Mouse (Mus musculus) limb, embryonic 15.5 days (tissue): ENCODE results near the gene Mlph. TPM values are rescaled to one million over a fixed set of nuclear protein-coding genes. Genes with fewer than 3 reads are reported as not detected.
A peak's percentile ranks its signal among the peaks of the same experiment; 100 is the strongest.

Experiments used
- ATAC-seq: fragments of 200-750 bp; cut with Nextera tagmentation; 2 replicates; pipeline ENCODE4 v1.8.0; 2017; ENCODE audit warnings: low read depth, moderate TSS enrichment; ENCODE audit not compliant: insufficient number of reproducible peaks, low FRiP score, low TSS enrichment
- H3K27ac ChIP-seq: fragments of 300-500 bp; sonication (generic); 2 replicates; pipeline ENCODE4 v1.5.1; 2015; ENCODE audit warnings: moderate library complexity, mild to moderate bottlenecking, inconsistent platforms
- H3K27me3 ChIP-seq: fragments of 300-500 bp; sonication (generic); 2 replicates; pipeline ENCODE4 v1.6.1; 2015; ENCODE audit warnings: inconsistent platforms
- H3K36me3 ChIP-seq: fragments of 300-500 bp; sonication (generic); 2 replicates; pipeline ENCODE4 v1.6.1; 2015; ENCODE audit warnings: inconsistent platforms
- H3K4me1 ChIP-seq: fragments of 300-500 bp; sonication (generic); 2 replicates; pipeline ENCODE4 v1.6.1; 2015; ENCODE audit warnings: inconsistent platforms
- H3K4me2 ChIP-seq: fragments of 300-500 bp; sonication (generic); 2 replicates; pipeline ENCODE4 v1.6.1; 2015; ENCODE audit warnings: mild to moderate bottlenecking, inconsistent platforms
- H3K4me3 ChIP-seq: fragments of 300-500 bp; sonication (generic); 2 replicates; pipeline ENCODE4 v1.5.1; 2015; ENCODE audit warnings: mild to moderate bottlenecking, inconsistent platforms
- H3K9ac ChIP-seq: fragments of 300-500 bp; sonication (generic); 2 replicates; pipeline ENCODE4 v1.6.1; 2015; ENCODE audit warnings: inconsistent platforms
- H3K9me3 ChIP-seq: fragments of 300-500 bp; sonication (generic); 2 replicates; pipeline ENCODE4 v1.6.1; 2016; ENCODE audit warnings: inconsistent platforms
- WGBS: fragments of 180-500 bp; shearing (Covaris S2); methylation state at CpG from one replicate; pipeline ENCODE4 v1.1.7; 2015; 5-methylcytosine and 5-hydroxymethylcytosine counted together
- polyA plus RNA-seq: library from polyadenylated mRNA; unstranded; fragments of >200 nt; fragmentation: Nextera tagmentation; extraction: Ambion mirVana; gene quantifications from 2 replicates; pipeline ENCODE4 v1.2.1, GENCODE M21; 2015

Mlph gene
- polyA plus RNA-seq, 1 experiment from 2014 or later: 1.4 TPM

GRCm38 (mm10) chr1:90949309-90949708, 34.4 kb downstream of the Mlph start:
- WGBS: 64% methylated on average over 9 of the region's 9 CpGs
- H3K27me3 ChIP-seq: 0 out of 2 replicates have a peak, but pooled peaks cover 4% of the 10 kb centered on the region
- ATAC-seq: no peak

GRCm38 (mm10) chr1:90951670-90952069, 36.8 kb downstream of the Mlph start:
- H3K4me2 ChIP-seq: no peak overlapping the region
- H3K36me3 ChIP-seq: no peaks in the 10 kb centered on the region
- no peak overlapping the region for H3K27ac ChIP-seq
- 69% methylated on average over 7 of the region's 7 CpGs for WGBS
- peaks cover 7% of the 10 kb centered on the region; the same call in 1 of the 2 replicates for H3K4me1 ChIP-seq
- H3K4me3 ChIP-seq: no peak overlapping the region
- 0 out of 2 replicates have a peak, but pooled peaks cover 4% of the 10 kb centered on the region for H3K27me3 ChIP-seq
- ATAC-seq: no peak
- no peaks in the 10 kb centered on the region for H3K9me3 ChIP-seq
- H3K9ac ChIP-seq: no peak overlapping the region

More at GRCm38 (mm10) chr1:90949309-90949708, 34.4 kb downstream of the Mlph start:
- Histone ChIP-seq H3K36me3 (no peaks in the 10 kb centered on the region), H3K9me3 (no peaks in the 10 kb centered on the region), H3K4me1 (peaks cover 7% of the 10 kb centered on the region; the same call in 1 of the 2 replicates), H3K27ac (no peak overlapping the region), H3K4me3 (no peak overlapping the region), H3K9ac (no peak overlapping the region), H3K4me2 (no peak overlapping the region)

- H3K9me3 ChIP-seq: no peaks in the 10 kb centered on the region
- 79% methylated on average over 8 of the region's 8 CpGs for WGBS
- no peaks in the 10 kb centered on the region for H3K36me3 ChIP-seq
- H3K27me3 ChIP-seq: peaks cover 4% of the 10 kb centered on the region; the same call in 1 of the 2 replicates
- no peak within 1 kb of the TSS for H3K27ac ChIP-seq
- no peak within 1 kb of the TSS for H3K4me2 ChIP-seq
- H3K4me3 ChIP-seq: no peak within 1 kb of the TSS
- no peak within 1 kb of the TSS for H3K9ac ChIP-seq
- peaks cover 7% of the 10 kb centered on the region; the same call in 1 of the 2 replicates for H3K4me1 ChIP-seq
- no peak for ATAC-seq
Observed at GRCm38 (mm10) chr1:90952808-90953207, 37.9 kb downstream of the Mlph start, which contains the start of gene Prlh. Gene Prlh (plus strand): TSS chr1:90953108.

GRCm38 (mm10) chr1:90953688-90954087, 38.8 kb downstream of the Mlph start:
- no peak overlapping the region for H3K9ac ChIP-seq

GRCm38 (mm10) chr1:90956245-90957096, 41.6 kb downstream of the Mlph start:
- Histone ChIP-seq H3K9me3 (no peaks in the 10 kb centered on the region), H3K27ac (no peak overlapping the region), H3K4me2 (no peak overlapping the region), H3K4me3 (no peak overlapping the region), H3K4me1 (peaks cover 7% of the 10 kb centered on the region; the same call in 1 of the 2 replicates), H3K9ac (no peak overlapping the region), H3K36me3 (no peaks in the 10 kb centered on the region), H3K27me3 (peaks cover 21% of the 10 kb centered on the region; the same call in 1 of the 2 replicates)
- 31% methylated on average over 7 of the region's 7 CpGs for WGBS
- ATAC-seq: peak; percentile 76

More at GRCm38 (mm10) chr1:90953688-90954087, 38.8 kb downstream of the Mlph start:
- Histone ChIP-seq H3K4me2 (no peak overlapping the region), H3K9me3 (no peaks in the 10 kb centered on the region), H3K36me3 (no peaks in the 10 kb centered on the region), H3K4me3 (no peak overlapping the region), H3K4me1 (peaks cover 7% of the 10 kb centered on the region; the same call in 1 of the 2 replicates), H3K27me3 (peaks cover 8% of the 10 kb centered on the region; the same call in 1 of the 2 replicates), H3K27ac (no peak overlapping the region)
- no peak for ATAC-seq
- WGBS: 53% methylated on average over 11 of the region's 11 CpGs

- no peak for ATAC-seq
- H3K4me2 ChIP-seq: no peak overlapping the region
- no peak overlapping the region for H3K9ac ChIP-seq
- H3K27me3 ChIP-seq: peaks cover 17% of the 10 kb centered on the region; the same call in 1 of the 2 replicates
- no peaks in the 10 kb centered on the region for H3K9me3 ChIP-seq
- 49% methylated on average over 4 of the region's 4 CpGs for WGBS
- H3K36me3 ChIP-seq: no peaks in the 10 kb centered on the region
- peaks cover 10% of the 10 kb centered on the region for H3K4me1 ChIP-seq
- H3K27ac ChIP-seq: no peak overlapping the region
- no peak overlapping the region for H3K4me3 ChIP-seq
Observed at GRCm38 (mm10) chr1:90962526-90962925, 47.6 kb downstream of the Mlph start.

GRCm38 (mm10) chr1:90962994-90963393, 48.1 kb downstream of the Mlph start:
- Histone ChIP-seq H3K36me3 (no peaks in the 10 kb centered on the region), H3K9ac (no peak overlapping the region), H3K27ac (no peak overlapping the region), H3K4me1 (peaks cover 14% of the 10 kb centered on the region), H3K4me3 (no peak overlapping the region), H3K4me2 (no peak overlapping the region), H3K27me3 (peaks cover 17% of the 10 kb centered on the region; the same call in 1 of the 2 replicates), H3K9me3 (no peaks in the 10 kb centered on the region)
- no peak for ATAC-seq
- WGBS: 13% methylated on average over 3 of the region's 3 CpGs

- Histone ChIP-seq H3K27ac (no peak overlapping the region), H3K4me3 (no peak overlapping the region), H3K4me2 (no peak overlapping the region), H3K36me3 (no peaks in the 10 kb centered on the region), H3K9ac (no peak overlapping the region), H3K4me1 (peaks cover 26% of the 10 kb centered on the region), H3K27me3 (no peaks in the 10 kb centered on the region), H3K9me3 (no peaks in the 10 kb centered on the region)
- 70% methylated on average over 7 of the region's 7 CpGs for WGBS
- ATAC-seq: no peak
Observed at GRCm38 (mm10) chr1:90967583-90967982, 52.7 kb downstream of the Mlph start.

- Histone ChIP-seq H3K4me1 (peaks cover 27% of the 10 kb centered on the region), H3K27ac (no peak overlapping the region), H3K36me3 (no peaks in the 10 kb centered on the region), H3K27me3 (no peaks in the 10 kb centered on the region), H3K9me3 (no peaks in the 10 kb centered on the region), H3K9ac (no peak overlapping the region), H3K4me2 (no peak overlapping the region), H3K4me3 (no peak overlapping the region)
- ATAC-seq: no peak
- 86% methylated on average over 4 of the region's 4 CpGs for WGBS
Observed at GRCm38 (mm10) chr1:90968649-90969048, 53.8 kb downstream of the Mlph start.

GRCm38 (mm10) chr1:90969347-90969784, 54.5 kb downstream of the Mlph start, which contains the start of gene Rab17:
Gene Rab17 (minus strand): TSS chr1:90969661.
- ATAC-seq: no peak
- Histone ChIP-seq H3K4me3 (no peak within 1 kb of the TSS), H3K9me3 (no peaks in the 10 kb centered on the region), H3K4me2 (peak within 1 kb of the TSS; percentile 20; the same call in 1 of the 2 replicates), H3K27ac (no peak within 1 kb of the TSS), H3K4me1 (peaks cover 28% of the 10 kb centered on the region), H3K9ac (no peak within 1 kb of the TSS), H3K27me3 (0 out of 2 replicates have a peak, but pooled peaks cover 4% of the 10 kb centered on the region), H3K36me3 (no peaks in the 10 kb centered on the region)
- 11% methylated on average over 9 of the region's 9 CpGs for WGBS

- Histone ChIP-seq H3K9ac (no peak overlapping the region), H3K4me3 (no peak overlapping the region), H3K36me3 (no peaks in the 10 kb centered on the region), H3K9me3 (no peaks in the 10 kb centered on the region), H3K4me1 (peaks cover 29% of the 10 kb centered on the region), H3K27me3 (0 out of 2 replicates have a peak, but pooled peaks cover 4% of the 10 kb centered on the region), H3K27ac (no peak overlapping the region), H3K4me2 (peak overlapping the region; percentile 20; the same call in 1 of the 2 replicates)
- no peak for ATAC-seq
- WGBS: 76% methylated on average over 10 of the region's 10 CpGs
Observed at GRCm38 (mm10) chr1:90969881-90970390, 55.1 kb downstream of the Mlph start.
